Mouse (Mus musculus) olfactory bulb, adult 2 months (tissue): ENCODE data around the gene Tmem150a.

Experiments used
- CTCF ChIP-seq: fragments of 200-500 bp; IDR thresholded peaks from 2 replicates; pipeline ENCODE4 v1.5.1; 2012; ENCODE audit warnings: low read depth, mild to moderate bottlenecking, low read length, moderate library complexity; ENCODE audit not compliant: insufficient read depth
- POLR2A ChIP-seq: fragments of 200-500 bp; IDR thresholded peaks from 2 replicates; pipeline ENCODE4 v1.6.1; 2012; ENCODE audit warnings: mild to moderate bottlenecking, low read depth, low read length, moderate library complexity; ENCODE audit not compliant: insufficient read depth

- TF ChIP-seq POLR2A (no peak), CTCF (no peak)
Observed at GRCm38 (mm10) chr6:72316044-72316443, 39.2 kb upstream of the Tmem150a start.
